Mouse (Mus musculus) cerebellum, adult 2 months (tissue): ENCODE measurements around the gene Xrcc4.

Source experiments
- CTCF ChIP-seq: fragments of 200-500 bp; IDR thresholded peaks from 2 replicates; pipeline ENCODE4 v1.5.1; 2011; ENCODE audit warnings: low read depth, mild to moderate bottlenecking, control low read depth, low read length, moderate library complexity, borderline replicate concordance; ENCODE audit not compliant: insufficient read depth
- POLR2A ChIP-seq: fragments of 200-500 bp; IDR thresholded peaks from 2 replicates; pipeline ENCODE4 v1.6.1; 2011; ENCODE audit warnings: low read length, control low read depth, borderline replicate concordance; ENCODE audit not compliant: insufficient read depth

DNA sequence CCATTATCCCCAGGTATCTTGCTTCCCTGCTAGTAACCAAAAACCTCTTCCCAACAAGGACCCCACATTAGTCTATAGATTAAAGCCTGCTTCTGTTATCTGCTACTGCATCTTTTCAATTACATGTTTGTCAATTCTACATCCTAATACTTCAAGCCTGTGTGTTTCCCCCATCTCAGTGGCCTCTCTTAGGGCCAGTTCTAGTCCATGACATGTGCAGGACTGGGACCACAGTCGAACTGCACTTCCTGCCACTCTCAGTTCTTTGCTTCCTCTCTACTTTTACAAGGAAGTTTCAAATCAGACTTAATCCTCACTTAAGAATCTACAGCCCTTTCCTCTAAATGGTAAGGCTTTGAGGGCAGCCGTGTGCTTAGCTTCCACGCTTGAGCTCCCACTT lies 76.8 kb downstream of the Xrcc4 start:
- TF ChIP-seq POLR2A (no peak), CTCF (no peak)
